26 mouse cellular contexts compared by ENCODE assay signal in the genomic region with DNA sequence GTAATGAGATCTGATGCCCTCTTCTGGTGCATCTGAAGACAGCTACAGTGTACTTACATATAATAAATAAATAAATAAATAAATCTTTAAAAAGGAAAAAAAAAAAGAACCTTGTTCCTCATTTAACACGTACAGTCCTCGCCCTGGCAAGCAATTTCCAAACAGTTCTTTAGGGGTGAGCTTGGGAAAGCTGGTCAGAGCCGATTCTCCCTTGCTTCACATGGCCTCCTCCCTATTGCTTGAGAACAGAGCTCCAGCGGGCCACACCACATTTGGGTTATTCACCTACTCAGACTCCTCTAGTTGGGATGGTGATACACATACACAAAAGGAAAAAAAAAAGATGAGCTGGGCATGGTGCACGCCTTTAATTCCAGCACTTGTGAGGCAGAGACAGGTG.
"Had no signal": no experiment of that assay in that cellular context is flagged by ENCODE, and none has a peak within 500 bp of the region (broad histone marks: within the 10 kb centered on the region; RNA-seq: fewer than 3 reads in every experiment).

No protein-coding gene starts in this region.

- H3K36me3 ChIP-seq: heart, embryonic 10.5 days; heart, embryonic 15.5 days; intestine, embryonic 15.5 days; limb, embryonic 10.5 days; limb, embryonic 12.5 days; liver, embryonic 13.5 days; liver, embryonic 15.5 days had no signal

- H3K27ac ChIP-seq: heart, embryonic 10.5 days; heart, embryonic 13.5 days; heart, embryonic 15.5 days; hindbrain, embryonic 14.5 days; intestine, embryonic 15.5 days; limb, embryonic 10.5 days; limb, embryonic 12.5 days; liver, embryonic 13.5 days; liver, embryonic 15.5 days had no signal

- H3K4me3 ChIP-seq: gastrocnemius, adult 2 months; heart, embryonic 10.5 days; heart, embryonic 13.5 days; heart, embryonic 15.5 days; intestine, embryonic 15.5 days; left cerebral cortex, adult 2 months; limb, embryonic 10.5 days; limb, embryonic 12.5 days; liver, embryonic 13.5 days; liver, embryonic 15.5 days had no signal

- ATAC-seq: hindbrain, embryonic 16.5 days; inflammation-experienced regulatory T-cells, adult 6 months; intestine, embryonic 15.5 days; intestine, postnatal 0 days had no signal

- H3K27me3 ChIP-seq: heart, embryonic 13.5 days; heart, embryonic 15.5 days; intestine, embryonic 15.5 days; limb, embryonic 12.5 days; liver, embryonic 13.5 days; liver, embryonic 15.5 days had no signal

- H3K4me1 ChIP-seq: intestine, embryonic 15.5 days; limb, embryonic 10.5 days; liver, embryonic 13.5 days; liver, embryonic 15.5 days had no signal

- H3K9me3 ChIP-seq: heart, embryonic 10.5 days; heart, embryonic 13.5 days; heart, embryonic 15.5 days; intestine, embryonic 15.5 days; limb, embryonic 10.5 days; limb, embryonic 12.5 days; liver, embryonic 13.5 days; liver, embryonic 15.5 days had no signal

- DNase-seq: gastrocnemius, adult 2 months; gastrocnemius, postnatal 10 days; gastrocnemius, postnatal 25 days; heart, adult 11 months; heart, postnatal 14 days; heart, postnatal 36 days; kidney, adult 18-20 months; kidney, adult 8-10 months; kidney, postnatal 10 days; kidney, postnatal 25 days; kidney, postnatal 4 days; liver; liver, embryonic 13.5 days had no signal

- H3K4me2 ChIP-seq: heart, embryonic 13.5 days; heart, embryonic 15.5 days; hindbrain, embryonic 14.5 days; intestine, embryonic 15.5 days; limb, embryonic 12.5 days; liver, embryonic 11.5 days; liver, embryonic 13.5 days; liver, embryonic 15.5 days had no signal

- H3K9ac ChIP-seq: heart, embryonic 13.5 days; heart, embryonic 15.5 days; hindbrain, embryonic 14.5 days; intestine, embryonic 15.5 days; limb, embryonic 12.5 days; liver, embryonic 13.5 days; liver, embryonic 15.5 days had no signal
